Mouse (Mus musculus) testis, postnatal 14 days (tissue): ENCODE data around the gene Slc7a1.
"Not testable (repeated sequence)": the region's sequence is repeated elsewhere in the genome, so short reads cannot be mapped to it uniquely, and the experiment has no call there.

Experiments
- DNase-seq: peaks from one replicate; pipeline ENCODE4 v3.0.0; 2021; ENCODE audit warnings: low spot score

The Slc7a1 gene

DNA sequence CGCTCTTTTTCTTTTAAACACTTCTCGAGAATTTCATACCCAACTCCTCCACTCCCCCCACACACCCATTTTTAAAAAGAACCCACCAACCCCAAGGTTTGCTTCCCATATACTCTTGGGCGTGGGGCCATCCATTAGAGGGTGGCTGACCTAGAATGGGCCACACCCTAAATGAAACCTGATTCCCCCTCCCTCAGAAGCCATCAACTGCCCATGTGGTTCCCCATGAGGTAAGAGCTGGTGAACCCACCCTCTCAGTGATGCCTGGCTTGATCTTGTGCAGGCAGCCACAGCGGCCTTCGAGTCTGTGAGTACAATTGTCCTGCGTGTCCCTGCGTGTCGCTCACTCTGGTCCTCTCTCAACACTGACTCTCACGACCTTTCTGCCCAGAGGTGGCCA lies 33.2 kb downstream of the Slc7a1 start:
- DNase-seq = no peak

DNA sequence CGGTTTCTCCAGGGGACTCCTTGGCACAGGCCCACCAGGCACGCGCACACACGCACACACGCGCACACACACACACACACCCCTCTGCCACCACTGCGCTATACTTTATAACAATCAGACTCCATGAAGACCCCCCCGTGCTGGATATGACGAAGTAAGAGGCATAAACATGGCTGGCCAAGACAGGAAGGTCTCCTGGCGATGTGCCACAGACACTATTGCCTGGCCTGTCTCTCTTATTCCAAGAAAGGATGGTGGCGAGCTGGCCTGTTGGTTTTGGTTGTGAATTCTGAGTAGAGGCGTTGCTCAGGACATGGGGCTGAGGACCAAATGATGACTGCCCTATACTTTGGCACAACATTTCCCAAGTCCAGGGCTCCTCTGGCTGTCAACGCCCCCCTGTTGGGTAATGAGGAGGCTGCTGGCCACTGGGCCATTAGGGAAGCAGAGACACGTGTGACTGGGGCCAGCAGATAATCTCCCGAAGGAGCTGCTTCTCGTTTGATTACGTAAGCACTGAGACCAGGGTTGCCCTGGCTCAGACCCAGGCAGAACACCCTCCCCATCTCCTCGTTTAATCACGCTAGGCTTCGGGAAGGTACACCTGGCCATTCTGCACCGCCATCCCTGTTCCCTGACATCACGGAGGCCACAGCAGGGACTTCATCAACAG lies 36.1 kb downstream of the Slc7a1 start:
- no peak for DNase-seq

DNA sequence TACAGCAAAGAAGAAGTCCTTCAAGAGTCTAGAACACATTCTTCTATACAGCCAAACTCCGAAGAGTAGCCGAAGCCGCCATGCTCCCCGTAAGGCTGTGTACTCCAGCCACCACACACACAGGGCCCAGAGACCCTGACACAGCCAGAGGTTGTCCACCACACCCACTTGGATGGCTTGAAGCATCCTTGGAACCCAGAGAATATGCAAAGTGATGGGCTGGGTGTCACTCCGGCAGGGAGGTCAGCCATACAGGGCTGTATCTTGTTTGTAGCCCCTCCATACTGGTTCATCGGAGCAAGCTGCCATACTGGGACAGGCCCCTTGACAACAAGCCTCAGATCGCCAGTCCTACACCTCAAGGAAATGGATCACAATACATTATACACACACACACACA lies 37.4 kb downstream of the Slc7a1 start:
- DNase-seq = no peak

DNA sequence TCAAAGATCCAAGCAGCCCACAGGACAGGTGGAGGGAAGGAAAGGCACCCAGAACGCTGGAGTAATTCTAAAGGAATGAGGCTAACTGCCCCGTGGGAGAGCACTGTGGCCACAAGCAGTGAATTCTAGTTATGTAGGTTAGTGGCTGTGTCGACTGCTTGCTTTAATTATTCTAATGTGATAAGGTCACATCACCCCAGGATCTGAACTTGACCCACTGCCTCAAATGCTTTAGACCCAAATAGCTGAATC lies 38.0 kb downstream of the Slc7a1 start:
- no peak for DNase-seq

DNA sequence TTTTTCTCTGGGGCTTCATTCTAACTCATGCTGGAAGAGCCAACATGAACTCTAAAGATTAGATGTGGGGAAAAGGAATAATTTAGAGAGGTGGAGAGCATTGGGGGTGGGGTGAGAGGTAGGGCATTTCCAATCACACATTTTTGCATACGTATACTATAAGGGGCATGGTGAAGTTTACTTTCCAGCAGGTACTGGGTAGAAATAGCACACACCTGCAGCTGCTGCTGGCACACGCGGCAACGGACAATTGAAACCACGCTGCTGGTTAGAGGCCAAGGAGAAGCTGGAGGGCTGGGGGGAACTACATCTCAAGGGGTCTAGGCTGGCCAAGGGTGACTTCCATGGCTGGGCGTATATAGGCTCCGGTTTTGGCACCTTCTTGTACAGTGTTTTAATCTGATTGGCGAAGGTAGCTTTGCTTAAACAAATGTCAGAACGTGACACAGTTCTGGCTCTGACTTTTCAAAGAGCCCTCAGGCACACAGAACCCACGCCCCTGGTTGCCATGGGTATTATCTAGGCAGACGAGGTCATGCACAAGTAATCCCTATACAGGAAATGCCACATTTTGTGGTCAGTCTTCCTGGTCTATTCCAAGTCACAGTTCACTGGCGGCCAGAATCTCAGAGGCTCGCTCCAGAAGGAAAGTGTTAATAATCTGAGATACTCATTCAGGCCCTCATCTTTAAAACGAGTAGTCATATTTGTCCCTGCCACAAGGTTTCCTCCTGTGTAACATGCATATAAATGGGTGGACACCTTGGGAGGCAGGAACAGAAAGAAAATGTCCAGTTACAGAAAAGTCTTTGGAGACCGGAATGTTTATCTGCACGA lies 38.6 kb downstream of the Slc7a1 start:
- no peak for DNase-seq

DNA sequence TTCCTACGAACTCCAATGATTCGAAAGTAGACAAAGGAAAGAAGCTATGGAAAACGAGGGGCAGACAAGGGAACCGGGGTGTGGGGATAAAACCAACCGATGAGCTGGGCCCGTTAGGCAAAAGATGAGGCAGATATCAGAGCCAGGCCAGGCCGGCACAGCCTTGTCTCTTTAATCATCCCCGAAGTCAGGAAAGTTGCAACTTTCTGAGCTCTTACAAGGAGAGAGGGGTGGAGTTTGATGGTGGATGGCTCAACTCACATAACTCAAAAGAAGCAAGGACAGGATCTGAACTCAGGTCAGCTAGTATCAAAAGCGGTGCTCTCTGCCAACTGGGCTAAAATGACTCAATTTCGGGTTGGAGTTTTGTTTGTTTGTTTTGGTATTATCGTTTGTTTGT lies 40.6 kb downstream of the Slc7a1 start:
- DNase-seq = no peak

DNA sequence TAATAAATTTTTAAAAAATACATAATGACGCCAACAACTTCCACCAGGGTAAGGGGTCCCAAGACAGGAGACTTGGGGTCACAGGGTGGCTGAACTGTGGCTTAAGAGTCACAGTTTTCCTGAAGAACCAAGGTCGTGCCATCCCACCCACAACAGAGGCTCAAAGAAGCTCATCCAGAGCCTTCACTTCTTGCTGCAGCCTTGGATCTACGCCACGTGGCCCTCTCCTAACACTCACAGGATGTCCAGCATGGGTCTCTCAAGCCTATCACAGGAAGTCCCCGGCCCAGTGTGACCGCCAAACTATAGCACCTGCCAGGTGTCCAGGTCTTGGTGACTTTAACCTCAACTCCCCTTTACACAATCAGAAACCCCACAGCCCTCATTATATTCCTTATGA lies 42.5 kb downstream of the Slc7a1 start:
- no peak for DNase-seq

DNA sequence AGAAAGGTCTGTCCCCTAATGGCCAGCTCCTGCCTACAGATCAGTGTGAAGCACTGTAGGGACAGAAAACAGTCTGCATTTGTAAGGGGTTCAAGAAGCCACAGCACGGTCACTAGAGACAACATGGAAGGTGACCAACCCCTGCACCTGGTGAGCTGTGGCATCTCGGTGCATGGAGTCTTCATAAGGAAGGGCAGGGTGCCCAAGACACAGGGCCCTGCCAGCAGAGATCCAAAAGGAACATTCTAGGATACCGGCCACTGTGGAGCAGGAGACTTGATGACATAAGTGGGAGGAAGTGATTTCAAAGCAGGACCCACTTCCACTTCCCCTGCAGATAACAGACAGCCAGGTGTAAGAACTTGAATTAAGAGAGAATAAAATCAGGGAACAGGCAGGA lies 43.9 kb downstream of the Slc7a1 start:
- no peak for DNase-seq

DNA sequence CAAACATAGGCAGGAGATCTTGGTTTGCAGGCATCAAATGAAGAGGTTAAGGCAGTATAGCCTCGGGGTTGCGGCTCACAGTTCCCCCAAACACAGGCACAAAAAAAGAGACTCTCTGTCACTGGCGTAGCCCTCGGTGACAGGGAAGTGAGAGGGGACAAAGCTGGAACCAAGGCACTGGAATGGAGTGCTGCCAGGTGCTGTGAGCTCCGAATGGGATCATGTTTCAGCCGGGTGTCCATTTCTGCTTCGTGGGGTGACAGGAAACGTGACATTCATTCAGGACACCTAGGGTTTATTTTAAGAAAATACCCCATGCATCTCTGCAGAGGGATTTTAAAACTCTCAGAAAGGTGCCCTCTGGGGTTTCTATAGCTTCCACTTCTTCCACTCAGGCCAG lies 45.2 kb downstream of the Slc7a1 start:
- DNase-seq = no peak

DNA sequence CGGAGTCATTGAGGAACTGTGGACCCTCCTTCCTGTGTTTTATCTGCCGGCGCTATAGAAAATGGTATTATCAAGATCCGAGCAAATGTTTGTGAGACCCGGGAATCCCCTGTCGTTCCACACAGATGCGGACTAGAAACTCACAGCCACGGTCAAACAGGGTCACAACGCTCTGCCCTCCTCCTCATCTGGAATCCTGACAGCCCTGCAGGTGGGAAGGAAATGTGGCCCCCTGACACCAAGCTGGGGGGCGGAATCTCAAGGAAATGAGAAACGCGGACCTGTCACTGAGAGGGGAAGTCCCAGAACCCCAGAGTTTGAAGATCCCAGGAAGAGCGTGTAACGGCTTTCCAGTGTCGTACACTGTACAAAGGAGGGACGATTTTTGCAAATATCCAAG lies 46.3 kb downstream of the Slc7a1 start:
- DNase-seq = no peak

DNA sequence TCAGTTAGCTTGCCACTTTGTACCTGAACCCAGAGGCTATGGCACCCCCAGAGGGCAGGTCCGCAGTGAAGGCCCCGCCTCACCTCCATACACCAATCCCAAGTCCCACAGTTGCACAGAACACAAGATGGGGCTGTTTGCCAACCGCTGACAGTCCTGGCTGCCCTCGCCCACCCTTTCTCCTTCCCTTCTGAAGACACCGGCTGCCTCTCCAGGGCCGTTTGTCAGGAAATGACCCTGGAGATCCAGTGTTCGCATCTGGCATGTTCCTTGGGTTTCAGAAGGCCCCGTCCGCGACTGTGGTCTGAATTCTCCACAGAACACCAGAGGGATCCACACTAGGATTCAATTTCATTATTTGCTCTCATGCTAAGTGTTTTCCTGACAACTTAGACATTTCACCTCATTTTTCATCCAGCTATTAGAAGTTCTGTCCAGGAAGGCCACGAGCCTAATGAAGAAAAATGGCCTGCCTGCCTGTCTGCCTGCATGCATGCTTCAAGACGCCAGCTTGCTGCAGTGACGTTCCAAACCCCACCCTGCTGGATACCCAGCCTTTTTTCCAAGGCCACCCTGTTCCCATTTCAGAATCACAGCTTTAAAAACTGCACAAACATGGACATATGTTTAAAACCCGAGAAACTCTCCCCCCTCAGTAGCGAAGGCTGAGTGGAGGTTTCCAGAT lies 50.2 kb downstream of the Slc7a1 start:
- no peak for DNase-seq

DNA sequence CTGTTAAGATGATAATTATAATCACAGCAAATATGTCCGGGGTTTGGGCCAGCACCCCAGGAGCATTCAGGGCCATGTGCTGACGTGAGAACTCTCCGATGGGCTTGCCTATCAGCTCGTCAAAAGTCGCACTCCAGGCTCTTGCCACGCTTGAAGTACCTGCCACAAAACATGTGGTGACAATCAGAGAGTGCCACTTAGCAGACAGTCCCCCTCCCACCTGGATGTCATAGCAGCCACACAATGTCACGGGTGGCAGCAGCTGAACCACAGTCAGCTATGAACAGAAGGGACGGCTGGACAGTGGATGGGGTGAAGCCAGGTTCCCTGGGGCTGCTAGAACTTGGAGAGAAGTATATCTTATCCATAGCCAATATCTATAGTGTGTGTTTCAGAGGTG lies 51.6 kb downstream of the Slc7a1 start:
- DNase-seq = no peak

DNA sequence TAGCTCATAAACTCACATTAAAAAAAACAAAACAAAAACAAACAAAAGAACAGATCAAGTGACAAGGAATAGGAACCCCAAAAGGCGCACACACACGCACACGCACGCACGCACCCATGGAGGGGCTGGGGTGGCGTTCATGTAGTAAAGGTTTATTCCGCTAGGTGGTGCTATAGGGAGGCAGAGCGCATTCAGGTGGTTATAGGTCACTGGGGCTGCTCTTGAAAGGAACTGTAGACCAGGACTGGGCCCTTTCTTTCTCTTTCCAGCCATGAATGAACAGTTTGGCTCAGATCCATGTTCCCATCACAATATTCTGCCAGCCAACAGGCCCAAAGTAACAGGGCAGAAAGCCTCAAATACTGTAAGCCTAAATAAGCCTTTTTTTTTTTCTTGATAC lies 53.2 kb downstream of the Slc7a1 start:
- DNase-seq = no peak

DNA sequence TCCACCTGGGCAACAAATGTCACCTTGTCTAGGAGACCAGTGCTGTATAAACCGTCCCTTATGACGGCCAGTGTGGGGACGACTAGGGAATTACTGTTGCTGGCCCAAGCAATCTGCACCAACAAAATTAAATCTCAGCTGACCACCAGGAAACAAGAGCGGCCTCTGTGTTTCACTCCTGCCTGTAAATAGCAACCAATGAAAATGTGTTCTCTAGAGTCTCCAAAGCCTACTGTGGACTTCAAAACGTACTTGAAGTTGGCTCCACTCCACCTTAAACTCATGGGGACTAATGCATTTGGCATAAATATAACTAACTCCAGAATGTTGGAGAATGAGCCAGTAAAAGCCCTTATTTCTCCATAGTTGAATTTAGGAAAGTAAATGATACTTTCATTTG lies 55.3 kb downstream of the Slc7a1 start:
- DNase-seq = no peak

DNA sequence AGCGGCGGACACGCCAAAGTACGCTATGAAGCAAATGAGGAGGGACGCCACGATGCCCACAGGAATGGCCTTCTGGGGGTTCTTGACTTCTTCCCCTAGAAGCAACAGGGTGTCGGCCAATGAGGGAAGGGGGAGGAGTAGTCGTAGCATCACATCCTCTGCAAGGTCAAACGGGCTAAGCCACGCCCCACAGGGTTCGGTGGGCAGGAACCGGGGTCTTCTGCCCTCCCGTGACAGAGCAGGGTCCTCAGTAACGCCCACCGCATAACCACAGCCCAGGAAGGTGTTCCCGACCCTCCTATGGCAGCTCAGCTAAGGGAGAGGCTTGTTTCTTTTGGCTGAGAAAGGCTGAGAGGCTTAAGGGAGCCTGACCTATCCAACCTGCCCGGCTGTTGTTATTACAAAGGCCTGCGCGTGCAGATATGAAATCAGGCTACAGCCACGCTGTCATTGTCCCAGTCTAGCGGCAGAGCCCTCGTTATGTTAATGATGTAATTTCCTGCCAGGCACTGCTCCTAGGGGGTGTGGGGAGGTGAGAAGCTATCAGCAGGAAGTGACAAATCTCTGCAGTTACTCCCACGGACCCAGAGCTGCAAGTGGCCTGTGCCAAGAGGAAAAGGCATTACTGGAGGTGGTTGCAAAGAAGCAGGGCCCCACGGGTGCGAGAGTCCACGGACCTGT lies 57.5 kb downstream of the Slc7a1 start:
- no peak for DNase-seq

DNA sequence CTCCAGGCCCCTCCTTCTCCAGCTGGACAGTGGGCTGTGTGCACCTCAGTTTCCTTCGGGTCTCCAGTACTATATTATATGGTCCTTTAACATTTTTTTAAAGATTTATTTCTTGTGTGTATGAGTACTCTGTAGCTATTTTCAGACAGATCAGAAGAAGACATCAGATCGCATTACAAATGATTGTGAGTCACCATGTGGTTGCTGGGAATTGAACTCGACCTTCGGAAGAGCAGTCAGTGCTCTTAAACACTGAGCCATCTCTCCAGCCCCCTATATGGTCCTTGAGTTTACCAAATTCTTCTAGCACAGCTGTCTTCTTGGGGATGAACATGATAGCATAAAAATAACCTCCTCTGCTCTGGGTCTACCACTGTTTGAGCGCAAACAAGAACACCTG lies 60.6 kb downstream of the Slc7a1 start:
- no peak for DNase-seq

DNA sequence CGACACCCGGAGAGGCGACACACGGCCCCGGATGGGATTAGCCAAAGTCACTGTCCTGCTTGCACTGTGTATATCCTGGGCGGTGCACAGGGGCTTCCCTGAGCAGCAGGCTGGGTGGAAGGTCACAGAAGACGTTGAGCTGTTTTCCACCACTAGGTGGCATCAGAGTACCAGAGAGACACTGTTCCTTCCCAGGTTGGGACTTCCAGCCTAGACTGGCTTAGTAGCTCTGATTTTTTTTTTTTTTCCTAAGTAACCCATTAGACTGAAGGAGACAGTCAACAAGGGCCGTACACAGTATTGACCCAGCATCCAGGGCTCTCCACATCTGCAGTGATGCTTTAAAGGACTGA lies 67.1 kb downstream of the Slc7a1 start:
- peak; percentile 48 for DNase-seq

DNA sequence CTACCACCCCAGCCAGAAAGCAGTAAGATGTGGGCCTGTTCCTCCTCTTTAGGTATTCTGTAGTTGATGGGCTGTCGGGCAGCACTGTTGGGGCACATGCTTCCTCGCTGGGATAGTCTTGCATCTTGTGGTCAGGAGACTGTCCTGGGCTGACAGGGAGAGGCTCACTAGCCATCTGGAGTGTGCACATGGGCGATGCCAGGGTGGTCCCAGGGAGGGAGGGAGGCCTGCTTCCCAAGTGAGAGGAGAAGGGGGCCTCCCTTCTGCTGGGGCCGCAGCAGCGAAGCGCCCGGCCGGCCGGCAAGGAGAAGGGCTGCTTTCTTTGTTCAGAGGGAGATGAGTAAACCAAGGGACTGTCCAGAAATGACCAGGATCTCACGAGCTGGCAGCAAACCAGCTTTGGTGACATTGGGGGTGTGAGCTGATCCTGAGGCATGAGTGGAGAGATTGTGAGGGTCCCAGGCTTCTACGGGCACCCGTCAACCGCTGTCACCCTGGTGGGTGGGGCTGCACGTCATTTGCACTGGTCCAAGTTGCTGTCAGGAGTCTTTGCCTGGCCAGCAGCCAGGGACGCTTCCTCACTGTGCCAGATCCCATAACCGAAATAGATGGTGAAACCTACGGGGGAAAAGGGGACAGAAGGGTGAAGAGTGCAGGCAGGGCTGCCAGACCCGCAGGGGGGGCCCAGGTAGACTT lies 67.6 kb downstream of the Slc7a1 start:
- no peak for DNase-seq

DNA sequence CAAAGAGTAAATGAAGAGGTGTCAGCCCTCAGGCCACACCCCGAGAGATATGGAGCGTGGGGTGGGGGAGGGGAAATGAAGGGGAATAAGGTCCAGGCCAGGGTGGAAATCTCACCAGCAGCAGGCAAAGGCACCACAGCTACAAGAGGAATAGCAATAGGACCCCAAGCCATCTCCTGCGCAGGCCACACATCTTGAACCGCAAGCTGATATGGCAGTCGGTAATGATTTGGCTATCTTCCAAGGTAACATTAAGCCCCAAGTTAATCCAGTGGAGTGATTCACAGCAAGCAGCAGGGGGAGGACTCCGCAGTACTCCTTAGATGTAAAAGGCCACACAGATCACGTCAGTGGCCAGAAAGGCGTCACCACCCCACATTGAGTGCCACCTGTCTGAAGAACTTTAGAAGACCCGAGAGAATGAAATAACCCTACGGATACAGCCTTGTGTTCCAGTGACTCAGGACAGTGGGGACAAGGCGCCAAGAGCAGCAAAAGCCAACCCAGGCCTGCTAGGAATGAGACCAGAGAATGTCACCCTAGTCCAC lies 68.4 kb downstream of the Slc7a1 start:
- no peak for DNase-seq

DNA sequence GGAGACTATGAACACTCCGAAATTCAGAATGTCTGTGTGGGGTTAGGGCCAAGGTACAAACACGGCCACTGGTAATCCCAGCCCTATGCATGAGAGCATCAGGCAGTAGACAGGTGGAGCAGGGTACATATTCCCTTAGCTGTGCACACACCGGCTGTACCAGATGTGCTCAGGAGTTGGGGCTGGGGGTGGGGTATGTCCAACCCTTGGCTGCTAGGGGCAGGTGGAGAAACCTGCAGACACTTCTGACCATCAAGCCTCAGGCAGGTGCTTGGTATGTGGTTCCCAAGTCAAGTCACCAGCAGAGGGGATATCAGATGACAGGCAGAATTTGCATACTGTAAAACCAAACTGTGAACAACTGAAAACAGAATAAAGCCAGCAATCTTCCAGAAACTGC lies 70.7 kb downstream of the Slc7a1 start:
- no peak for DNase-seq

DNA sequence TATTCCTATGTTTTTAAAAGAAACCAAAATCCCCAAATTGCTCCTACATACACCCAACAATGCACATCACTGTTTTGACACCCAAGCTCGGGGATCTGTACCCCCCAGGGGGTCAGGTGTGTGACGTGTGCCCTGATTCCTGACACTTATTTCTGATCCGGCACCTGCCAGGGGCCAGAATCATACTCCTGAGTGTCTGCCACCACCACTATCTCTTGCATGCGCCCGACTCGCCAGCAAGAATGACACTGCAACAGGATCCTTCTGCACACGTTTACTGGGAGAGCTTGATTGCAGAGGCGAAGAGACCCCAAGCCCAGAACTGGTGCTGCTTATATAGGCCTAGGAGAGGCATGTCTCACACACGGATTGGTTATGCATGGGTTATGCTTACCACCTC lies 73.4 kb downstream of the Slc7a1 start:
- not testable (repeated sequence) for DNase-seq

DNA sequence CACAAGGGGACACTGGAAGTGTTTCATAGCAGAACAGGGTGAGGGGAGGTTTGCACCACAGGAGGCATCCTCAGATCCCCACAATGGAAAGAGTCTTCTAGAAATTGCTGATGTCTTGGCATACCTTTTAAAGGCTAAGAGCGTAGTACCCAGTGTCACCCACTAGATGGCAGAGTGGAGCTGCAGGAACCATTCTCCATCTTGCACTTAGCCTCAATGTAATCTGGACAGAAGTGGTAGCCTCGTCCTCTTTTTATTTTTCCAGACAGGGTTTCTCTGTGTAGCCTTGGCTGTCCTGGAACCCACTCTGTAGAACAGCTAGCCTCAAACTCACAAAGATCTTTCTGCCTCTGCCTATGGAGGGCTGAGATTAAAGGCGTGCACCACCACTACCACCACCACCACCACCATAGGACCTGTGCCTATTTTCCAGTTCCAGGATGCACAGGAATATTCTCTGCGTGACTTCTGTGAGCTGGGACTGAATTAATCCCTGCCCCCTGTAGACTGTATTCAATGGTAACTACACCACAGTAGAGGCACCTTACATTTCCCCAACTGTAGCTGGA lies 74.3 kb downstream of the Slc7a1 start:
- DNase-seq = no peak
